Mouse (Mus musculus): ENCODE measurements at regions not wholly inside any gene's neighbourhood (a gene's known extent, or its start where the extent isn't known, plus 50 kb on each side); places are given as distances from the start of the nearest gene placed in this dataset.

DNA sequence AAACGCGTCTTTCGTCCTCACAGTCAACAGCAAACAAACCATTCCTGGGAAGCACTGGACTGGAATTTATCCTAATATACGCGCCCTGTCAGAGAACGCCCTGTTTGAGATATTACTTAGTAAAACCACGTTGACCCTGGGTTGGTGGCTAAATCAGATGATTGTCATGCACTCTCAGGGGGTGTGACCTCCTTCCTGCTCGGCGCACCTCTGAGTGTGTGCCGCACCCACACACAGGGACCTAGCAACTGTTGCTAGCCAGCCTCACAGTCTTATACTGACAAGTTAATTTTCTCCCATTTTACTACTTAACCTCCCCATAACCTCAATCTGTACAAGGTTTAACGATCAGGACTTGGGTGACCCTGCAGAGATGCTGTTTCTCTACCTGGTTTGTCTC lies 284.4 kb upstream of the Slc16a7 start:
- TF ChIP-seq TAL1 (conservative IDR thresholded peaks at IDR 0.05; ENCODE audit: low read depth, low read length) (no peak), CTCF (IDR thresholded peaks at IDR 0.05; ENCODE audit: low read depth, low read length) (no peak), GATA1 (IDR thresholded peaks at IDR 0.05; ENCODE audit: borderline replicate concordance, low read length) (no peak), POLR2AphosphoS5 (IDR thresholded peaks at IDR 0.05; ENCODE audit: insufficient replicate concordance, low read depth, low read length) (no peak), GATA2 (IDR thresholded peaks at IDR 0.05; ENCODE audit: borderline replicate concordance, low read depth, low read length) (no peak)
